Mouse (Mus musculus) fat pad, adult 2 months (tissue): ENCODE data around the gene Hnrnpa2b1.
A peak's percentile ranks its signal among the peaks of the same experiment; 100 is the strongest.

Experiments used
- DNase-seq: peaks from one replicate; pipeline ENCODE4 v3.0.0-alpha.2; 2011; ENCODE audit warnings: low read depth, low spot score; ENCODE audit errors: extremely low read depth

The Hnrnpa2b1 gene

GRCm38 (mm10) chr6:51417306-51417936 is 52.3 kb downstream of the Hnrnpa2b1 start:
- peak; percentile 97 for DNase-seq

- DNase-seq: no peak
Observed at GRCm38 (mm10) chr6:51416433-51416832, 53.3 kb downstream of the Hnrnpa2b1 start.
